Mouse (Mus musculus): Measurements from ENCODE around the gene Dtnbp1.

Gene Dtnbp1

DNA sequence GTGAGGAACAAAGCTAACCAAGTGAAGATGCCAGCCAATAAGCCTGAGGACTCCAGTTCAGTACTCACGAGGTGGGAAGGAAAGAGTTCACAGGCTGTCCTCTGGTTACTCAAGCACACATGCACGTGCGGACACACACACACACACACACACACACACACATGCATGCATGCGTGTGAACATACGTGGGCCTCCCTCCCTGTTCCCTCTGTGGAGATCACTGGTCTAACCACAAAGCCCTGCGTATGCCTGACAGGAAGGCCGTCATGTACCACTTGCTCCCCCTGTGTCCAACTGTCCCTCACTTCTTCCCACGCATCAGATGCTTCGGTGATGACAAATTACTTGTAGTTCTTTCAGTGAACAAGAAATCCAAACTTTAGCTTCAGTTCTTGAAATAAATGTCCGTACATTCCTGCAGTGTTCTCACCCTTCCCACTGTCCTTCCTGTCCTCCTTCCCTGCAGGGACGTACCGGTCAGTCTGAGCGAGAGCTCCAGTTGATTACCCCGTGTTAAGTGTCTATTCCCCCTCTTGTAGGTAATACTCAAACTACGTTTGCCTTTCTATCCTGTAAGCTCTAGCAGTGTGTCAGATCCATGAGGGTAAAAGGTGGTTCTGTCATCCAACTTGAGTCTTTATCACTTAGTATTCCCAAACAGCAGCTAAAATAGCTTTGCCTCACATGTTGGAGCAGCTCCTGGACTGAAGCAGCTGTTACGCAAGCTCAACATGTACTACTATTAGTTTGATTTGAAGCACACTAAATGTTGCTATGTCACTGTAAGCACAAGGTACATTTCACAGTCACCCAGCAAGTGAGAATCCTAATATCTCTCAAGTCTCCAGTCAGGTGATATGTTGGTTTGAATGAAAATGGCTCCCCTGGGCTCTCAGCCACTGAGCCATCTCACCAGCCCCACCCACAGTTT is 53.4 kb downstream of the Dtnbp1 start:
- no peak for DNase-seq

DNA sequence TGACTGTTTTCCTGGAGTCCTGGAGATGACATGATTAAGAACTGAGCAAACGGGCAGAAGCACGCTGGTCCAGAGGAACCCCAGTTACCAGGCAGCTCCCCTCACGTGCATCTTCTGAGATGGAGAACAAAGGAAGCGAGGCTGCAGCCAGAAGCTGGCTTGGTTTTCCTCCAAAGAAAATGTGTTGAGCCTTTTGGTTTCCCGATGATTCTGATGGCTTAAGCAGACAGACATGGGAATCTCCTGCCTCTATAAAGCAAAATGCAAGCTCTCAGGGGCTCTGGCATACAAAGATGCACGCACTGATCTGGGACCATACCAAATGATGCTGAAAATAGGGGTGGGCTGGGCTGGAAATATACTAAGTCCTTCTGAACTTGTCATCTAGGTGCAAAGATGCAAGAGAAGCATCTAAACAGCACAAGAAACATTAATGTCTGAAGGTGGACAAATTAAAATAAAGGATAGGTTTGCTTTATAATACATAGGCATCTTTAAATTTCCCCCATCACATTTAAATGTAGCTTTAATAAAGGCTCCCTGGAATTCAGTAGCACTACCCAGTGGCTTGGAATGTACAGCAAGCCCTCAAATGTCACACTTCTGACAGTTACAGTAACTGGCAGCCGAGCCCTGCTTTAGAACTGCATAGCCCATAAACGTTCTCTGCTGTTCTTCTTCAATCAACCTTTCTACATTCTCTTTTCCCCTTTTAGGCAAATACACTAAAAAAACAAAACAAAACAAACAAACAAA is 54.9 kb downstream of the Dtnbp1 start:
- DNase-seq: no peak

DNA sequence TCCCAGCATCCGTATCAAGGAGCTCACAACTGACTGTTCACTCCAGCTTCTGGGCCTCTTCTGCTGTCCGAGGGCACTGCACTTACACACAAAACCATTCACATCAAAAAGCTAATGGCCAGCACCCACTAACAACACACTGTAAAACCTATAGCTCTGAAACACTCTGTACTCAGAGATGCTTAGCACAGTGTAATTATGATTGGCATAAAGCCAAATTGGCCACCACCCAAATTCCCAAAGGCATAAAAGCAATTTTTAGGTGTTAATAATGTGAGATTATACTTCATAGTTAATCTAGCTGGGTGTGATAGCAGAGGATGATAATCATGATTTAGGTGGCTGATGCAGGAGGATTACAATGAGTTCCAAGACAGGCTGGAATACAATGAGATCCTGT is 58.3 kb downstream of the Dtnbp1 start:
- DNase-seq: no peak

DNA sequence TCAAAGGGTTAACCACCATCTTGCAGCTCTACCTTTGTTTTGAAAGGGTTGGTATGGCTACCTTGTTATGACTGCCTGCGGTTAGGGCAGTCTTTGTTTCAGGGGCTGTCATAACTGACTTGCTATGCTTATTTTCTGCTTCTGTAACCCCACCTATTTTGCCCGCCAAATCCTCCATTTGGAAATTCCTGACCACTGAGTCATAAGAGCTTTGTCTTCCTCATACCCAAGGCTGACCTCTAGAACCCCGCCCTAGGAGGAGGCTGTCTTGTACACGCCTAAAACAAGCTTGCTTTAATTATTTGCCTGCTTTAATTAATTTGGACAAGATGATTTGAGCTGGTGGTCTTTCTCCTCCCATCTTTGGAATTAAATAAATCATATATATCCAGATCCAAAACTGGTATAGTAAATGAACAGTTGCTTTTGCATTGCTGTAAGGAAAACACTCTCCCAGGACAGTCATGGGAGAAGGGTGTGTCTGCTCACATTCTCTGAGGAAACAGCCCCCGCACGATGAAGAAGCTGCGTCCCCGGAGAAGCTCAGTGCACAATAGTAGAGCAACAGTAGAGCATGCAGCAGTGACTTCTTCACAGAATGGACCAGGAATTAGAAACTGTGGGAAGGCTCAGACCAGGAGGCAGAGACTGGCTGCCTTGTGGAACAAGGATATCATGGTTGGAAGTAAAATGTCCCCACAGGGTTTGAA is 62.5 kb downstream of the Dtnbp1 start:
- no peak for DNase-seq

DNA sequence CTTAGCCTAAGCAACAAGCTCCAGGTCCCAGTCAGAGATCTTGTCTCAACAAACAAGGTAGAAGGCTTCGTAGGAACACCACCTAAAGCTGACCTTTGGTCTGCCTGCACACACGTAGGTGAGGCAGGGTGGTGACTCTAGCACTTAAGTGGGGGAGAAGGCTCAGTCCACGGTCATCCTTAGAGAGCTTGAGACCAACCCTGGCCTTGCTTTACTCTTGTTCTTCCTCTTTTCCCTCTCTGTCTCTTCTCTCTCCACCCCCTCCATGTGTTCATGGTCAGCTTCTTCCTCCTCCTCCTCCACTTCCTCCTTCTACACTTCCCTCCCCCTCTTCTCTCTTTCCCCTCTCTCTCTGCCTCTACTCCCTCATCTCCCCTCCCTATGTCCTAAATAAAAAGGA is 64.3 kb downstream of the Dtnbp1 start:
- no peak for DNase-seq

DNA sequence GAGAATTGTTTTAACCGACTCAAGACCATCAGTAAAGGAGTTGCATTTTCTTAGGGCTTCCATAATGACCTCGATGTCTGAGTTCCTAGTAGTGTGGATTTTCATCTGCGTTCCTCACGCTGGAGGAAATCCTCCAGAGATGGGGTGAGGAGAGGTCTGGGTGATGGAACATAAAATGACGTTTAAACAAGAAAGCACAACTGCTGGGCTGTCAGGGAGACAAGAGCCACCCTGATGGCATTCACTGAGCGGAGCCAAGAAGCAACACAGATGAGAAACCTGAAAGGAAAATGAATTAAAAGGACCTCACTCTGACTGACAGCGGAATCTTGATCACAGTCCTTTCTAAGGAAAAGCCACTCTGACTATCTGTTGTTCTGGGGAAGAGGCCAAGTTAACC is 68.4 kb downstream of the Dtnbp1 start:
- DNase-seq: no peak

DNA sequence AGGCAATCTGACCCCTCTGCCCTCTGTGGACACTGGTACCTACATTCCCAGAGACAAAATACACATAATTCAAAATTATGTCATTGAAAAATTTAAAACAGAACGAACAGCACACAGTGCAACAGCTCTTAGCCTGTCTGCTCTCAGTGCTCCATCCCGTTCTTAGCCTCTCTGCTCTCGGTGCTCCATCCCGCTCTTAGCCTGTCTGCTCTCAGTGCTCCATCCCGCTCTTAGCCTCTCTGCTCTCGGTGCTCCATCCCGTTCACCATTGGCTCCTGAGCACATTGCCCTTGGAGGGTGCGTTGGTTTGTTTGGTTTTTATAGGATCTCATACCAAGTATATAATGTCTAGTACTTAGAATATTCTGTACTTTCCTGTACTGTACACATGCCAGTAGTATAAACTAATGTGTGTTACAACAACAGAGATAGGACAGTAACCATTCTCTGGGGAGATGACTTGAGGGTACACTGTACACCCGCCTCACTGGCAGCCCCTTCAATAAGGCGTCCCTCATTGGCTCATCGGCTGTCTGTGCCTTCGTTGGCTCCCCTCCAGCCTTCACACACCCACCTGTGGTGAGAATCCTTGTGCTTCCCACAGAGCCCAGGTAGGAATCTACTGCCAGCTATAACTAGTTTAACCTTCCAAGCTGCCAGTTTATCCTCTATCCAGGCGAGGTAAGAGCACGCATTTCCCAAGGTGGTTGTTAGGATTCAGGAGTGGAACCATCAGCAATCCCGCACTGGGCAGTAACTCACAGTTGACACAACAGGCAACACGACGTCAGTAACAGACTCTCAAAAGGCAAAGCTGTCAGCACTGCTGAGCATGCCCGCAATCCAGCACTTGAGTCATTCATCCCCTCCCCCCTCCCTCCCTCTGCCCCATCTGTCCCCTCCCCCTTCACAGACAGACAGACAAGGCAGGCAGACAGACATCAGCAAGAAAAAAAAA is 69.4 kb downstream of the Dtnbp1 start:
- no peak for DNase-seq

DNA sequence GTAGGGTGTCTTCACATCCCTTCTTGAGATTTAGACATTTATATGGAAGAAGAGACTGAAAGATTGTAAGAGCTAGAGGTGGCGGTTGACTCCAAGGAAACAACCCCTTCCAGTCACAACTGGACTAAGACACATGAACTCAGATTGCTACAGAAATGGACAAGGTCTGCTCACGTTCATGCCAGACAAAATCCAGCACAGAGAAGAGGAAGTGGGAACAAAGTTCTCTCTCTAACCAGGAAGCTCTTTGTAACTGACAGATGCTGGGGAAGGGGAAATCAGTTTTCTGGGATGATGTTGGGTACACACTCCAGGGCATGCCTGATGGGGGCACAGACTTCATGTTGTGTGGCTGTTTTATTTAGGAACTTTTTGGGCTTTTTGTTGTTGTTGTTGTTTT is 75.6 kb downstream of the Dtnbp1 start:
- DNase-seq: no peak

DNA sequence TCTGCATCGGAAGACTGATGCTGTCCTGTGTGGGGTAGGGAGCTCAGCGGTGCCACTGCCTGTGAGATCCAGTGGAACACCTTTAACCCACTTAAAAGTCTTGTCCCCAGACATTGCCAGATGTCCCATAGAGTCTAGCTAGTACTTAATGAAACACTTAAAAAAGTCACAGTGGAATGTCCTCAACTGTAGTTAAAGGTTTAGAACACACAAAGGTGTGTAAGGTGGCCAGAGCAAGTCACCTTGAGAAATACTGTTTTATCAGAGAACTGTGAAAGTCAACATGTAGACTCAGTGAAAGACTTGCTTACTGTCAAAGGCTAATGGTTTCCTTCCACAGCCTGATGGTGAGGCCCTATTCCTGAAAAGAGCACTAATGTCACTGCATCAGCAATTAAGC is 76.8 kb downstream of the Dtnbp1 start:
- DNase-seq: no peak

DNA sequence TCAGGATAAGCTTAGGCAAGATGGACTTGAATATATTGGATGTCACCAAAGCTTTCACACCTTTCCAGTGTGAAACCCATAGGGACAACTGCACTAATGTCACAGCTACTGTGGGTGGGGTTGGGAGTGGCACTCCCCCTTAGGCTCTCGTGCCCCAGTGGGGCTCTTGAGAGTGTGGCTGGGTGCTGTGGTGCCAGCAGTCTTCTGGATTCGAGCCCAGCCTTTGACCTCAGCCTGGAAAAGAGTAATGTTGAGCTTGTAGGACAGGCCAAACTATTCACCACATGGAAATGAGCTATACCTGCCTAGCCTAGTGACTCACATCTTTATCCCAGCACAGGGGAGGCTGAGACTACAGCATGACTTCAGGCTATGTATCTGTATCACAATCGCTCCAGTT is 77.9 kb downstream of the Dtnbp1 start:
- DNase-seq: no peak

DNA sequence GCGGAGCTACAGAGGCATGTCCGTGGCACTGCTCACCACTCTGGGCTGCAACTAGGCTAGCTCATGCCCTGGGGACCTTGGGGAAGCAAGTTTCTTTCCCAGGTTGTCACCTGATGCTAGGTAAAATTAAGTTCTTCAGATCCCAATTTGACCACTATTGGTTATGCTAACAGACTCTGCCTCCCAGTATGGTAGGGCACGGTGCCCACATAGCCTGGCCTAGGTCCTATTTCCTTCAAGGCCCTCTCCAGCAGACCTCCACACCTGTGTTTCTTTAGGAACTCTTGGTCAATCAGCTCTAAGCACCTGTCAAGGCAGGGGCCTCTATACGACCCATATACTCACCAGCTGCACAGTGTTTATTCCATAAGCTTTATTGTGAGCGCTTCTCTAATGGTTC is 80.2 kb downstream of the Dtnbp1 start:
- no peak for DNase-seq

DNA sequence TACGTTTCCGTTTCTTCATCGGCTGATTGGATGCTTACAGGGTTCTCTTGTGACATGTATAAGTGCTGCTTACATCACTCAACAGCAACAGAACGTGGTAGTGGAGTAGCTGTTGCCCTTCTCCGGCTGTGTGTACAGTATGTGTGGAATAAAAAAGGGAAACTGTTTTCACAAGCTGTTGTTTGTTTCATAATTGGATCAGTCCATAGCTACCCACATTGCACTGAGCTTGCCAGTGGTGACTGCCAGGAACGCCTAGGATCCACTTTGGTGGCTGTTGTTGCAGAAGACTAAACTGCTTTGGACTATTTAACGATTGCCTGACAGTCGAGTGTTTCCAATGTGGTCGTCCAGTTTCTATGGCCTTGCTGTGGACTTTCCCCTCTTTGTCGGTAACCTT is 80.9 kb downstream of the Dtnbp1 start:
- peak; percentile 23 for DNase-seq

DNA sequence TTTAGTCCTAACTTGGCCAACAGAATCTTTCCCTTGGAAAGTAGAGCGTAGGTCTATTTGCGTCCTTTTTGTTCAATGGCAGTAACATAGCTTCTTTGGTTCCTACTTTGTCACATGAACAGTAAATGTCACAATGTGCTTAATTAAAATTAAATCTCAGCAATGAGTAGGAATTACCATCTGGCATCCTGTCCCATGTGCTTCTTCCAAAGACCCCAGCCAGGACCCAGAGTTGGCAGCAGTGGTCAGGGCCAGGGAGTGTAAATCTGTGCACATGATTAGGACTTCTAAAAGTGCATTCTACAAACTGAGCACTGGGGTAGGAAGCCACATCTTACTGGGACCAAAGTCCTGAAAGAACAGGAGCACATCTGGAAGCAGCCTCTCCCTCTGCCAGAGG is 83.7 kb downstream of the Dtnbp1 start:
- no peak for DNase-seq

DNA sequence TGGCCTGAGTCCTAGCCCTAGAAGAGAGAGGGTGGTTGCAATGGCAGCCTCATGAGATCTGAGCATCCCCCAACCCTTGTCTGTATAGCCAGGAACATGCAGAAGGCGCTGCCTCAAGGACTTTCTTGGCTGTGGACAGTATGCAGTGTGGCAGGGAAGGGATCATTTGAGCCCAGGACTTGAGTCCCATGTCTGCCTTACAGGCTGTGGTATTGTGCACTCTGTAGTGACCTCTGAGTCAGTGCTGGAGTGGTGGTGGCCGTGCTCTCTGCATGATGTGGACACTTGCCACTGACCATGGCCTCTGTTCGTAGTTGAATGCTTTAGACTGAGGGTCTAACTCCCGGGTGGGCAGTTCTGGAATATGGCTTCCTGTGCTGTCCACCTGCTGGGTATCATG is 84.7 kb downstream of the Dtnbp1 start:
- DNase-seq: no peak

DNA sequence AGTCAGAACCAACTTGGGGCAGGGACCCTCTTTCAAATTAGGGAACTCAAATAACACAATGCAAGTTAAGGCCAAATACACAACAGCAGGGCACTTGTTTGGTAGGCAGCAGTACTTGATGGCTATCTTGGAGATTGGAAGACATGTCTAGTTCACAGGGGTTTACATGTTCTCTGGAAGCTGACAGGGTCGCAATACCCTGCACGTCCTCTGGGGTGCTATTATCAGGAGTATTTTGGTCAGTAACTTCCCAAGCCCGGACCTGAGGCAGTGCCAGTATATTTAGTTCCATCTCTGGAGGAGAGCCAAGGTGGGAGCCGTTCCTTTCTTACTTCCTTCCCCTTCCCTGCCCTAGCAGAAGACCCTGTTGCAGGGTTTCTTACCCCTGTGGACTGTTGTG is 86.0 kb downstream of the Dtnbp1 start:
- no peak for DNase-seq

DNA sequence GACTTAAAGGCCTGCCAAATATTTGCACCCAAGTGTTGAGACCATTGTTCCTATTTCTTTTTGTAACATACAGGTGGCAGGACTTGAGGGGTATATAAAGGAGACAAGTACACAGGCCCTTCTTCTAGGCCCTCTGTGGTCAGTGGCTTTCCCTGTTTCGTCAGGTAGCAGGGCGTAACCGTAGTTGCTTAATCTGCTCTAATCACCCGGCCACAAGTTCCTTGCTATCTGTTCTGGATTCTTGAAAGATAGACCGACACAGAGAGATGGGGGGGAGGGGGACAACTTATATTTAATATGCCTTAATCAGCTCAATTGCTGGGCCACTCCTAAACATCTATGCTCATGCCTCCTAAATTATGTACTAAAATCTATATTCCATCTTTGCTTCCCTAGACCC is 86.6 kb downstream of the Dtnbp1 start:
- DNase-seq: no peak

DNA sequence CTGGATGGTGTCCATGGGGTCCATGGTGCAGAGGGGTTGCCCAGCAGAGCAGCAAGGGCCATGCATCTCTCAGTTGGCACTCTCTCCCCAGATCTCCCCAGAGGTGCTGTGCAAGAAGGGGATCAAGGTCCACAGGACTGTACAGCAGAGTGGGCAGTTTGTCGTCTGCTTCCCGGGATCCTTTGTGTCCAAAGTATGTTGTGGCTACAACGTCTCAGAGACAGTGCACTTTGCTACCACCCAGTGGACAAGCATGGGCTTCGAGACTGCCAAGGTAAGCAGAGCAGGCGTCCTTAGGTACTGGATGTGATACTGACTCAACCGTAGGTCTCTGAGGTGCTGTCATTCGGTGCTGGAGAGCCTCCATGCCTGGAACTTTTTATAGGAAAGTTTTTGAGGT is 88.4 kb downstream of the Dtnbp1 start:
- DNase-seq: no peak

DNA sequence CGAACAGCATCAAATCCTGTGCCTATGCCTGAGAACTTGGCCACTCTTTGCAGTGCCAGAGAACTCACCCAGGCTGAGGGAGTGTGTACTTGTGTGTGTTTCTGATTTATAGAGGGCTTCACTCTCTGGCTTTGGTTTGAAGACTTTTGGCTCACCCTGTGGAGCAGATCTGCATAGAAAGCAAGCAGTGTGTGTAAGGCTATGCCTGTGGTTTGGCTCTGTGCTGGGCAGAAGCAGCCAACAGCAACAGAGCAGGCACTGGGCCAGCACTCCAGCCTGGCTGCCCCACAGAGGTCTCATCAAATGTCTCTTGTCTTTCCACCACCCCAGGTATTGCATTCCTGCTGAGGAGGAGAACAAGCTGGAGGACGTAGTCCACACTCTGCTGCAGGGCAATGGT is 89.1 kb downstream of the Dtnbp1 start:
- peak; percentile 25 for DNase-seq

DNA sequence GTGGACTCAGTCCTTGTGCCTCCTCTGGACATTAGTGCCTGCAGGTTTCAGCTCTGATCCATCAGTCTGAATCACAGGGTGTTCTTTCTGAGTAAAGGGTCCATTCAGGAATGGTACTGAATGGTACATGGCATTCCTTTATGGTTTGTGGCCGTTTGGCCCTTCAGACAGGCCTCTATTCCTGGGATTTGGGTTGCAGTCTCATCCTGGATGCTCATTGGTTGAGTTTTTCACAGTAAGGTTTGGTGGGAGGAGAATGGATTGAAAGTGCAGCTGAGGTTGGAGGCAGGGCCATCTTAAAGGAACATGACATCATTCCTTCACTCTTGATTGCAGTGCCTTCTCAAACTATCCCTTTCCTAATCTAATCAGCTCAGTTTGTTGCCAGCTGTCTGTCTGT is 93.2 kb downstream of the Dtnbp1 start:
- DNase-seq: no peak

DNA sequence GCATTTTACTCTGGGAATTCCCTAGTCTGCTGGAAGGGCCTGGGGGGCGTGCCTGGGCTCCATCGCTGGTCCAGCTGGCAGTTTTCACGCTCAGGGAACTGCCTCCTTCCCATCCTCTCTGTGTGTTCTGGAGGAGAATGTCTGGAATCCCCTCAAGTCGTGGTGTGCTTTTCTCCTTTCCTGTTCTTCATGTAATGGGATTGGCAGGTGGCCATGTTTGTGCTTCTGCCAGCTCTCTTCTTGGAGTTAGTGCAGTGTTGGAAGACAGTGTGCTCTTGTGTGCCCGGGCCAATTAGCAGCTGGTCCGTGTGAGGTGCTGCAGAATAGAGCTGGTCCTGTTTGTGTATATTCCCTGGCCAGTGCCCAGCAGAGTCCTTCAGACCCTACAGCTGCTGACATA is 94.2 kb downstream of the Dtnbp1 start:
- peak; percentile 87 for DNase-seq

DNA sequence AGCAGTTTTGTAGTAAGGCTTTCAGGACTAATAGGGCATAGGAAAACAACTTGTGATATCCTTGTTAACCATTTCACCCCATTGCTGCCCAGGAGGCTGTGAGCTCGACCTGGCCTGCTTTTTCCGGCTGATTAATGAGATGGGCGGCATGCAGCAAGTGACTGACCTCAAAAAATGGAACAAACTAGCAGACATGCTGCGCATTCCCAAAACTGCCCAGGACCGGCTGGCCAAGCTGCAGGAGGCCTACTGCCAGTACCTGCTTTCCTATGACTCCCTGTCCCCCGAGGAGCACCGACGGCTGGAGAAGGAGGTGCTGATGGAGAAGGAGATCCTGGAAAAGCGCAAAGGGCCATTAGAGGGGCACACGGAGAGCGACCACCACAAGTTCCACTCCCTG is 95.8 kb downstream of the Dtnbp1 start:
- no peak for DNase-seq

DNA sequence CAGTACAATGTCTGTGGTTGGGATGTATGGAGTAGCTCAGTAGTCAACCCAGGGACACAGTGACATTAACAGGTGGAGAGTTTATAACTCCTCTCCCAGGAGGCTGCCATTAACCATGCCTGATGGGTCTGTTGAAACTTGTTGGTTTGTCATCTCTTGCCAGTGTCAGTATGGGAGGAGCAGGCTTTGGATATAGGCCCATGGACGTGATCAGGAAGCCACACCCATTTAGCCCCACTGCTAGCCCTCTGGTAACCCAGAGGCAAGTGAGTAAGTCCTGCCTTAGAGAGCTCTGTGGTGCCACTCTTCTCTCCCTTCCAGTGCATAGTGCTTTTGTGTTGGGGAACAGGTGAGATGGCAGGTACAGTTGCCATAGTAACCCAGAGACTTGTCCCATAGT is 97.7 kb downstream of the Dtnbp1 start:
- no peak for DNase-seq

DNA sequence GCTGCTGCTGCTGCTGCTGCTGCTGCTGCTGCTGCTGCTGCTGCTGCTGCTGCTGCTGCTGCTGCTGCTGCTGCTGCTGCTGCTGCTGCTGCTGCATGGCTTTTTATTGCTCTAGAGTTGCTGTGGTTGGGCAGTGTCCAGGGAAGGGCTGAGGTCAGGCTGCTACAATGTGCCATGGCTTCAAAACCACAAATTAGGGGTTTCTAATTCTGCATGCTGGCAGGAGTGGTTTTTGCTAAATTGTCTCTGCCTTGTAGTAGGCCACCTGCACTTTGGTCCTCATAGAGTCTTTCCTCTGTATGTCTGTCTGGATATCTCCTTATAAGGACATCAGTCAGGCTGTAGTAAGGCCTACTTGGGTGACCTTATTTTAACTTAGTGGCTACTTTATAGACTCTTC is 98.5 kb downstream of the Dtnbp1 start:
- DNase-seq: no peak

Data from right cerebral cortex, postnatal 25 days (tissue).